Mouse (Mus musculus): Measurements from ENCODE around the gene Cux2. TPM values are rescaled to one million over a fixed set of nuclear protein-coding genes. Genes with fewer than 3 reads are reported as not detected.

Gene Cux2
- polyA plus RNA-seq, 1 experiment from 2014 or later, result 6.4 TPM

DNA sequence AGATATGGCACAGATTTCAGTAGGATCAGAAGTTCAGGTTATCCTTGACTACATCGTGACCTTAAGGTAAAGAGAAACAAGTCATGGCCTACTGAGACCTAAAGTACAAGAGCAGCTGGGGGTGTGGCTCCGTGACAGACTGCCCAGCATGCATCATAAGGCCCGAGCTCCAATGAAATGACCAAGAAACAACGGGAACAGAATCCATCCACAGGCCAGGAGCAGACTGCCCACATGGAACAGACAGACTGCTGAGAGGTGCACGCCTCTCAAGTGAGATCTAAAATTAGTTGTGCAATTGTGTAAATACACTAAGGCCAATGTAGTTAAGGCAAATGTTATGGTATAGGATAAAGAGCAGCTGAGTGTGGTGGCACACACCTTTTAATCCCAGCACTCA is 228.3 kb downstream of the Cux2 start:
- no peak overlapping the region for H3K4me3 ChIP-seq
- peaks cover 19% of the 10 kb centered on the region for H3K4me1 ChIP-seq
- peaks cover 4% of the 10 kb centered on the region for H3K27me3 ChIP-seq (ENCODE audit: low read depth, poor library complexity, severe bottlenecking)
- peaks cover 81% of the 10 kb centered on the region for H3K36me3 ChIP-seq
- H3K27ac ChIP-seq (replicated peaks), result no peak overlapping the region
- 84% methylated on average over 5 of the region's 5 CpGs for WGBS
- DNase-seq (ENCODE audit: low spot score), result no peak
- H3K9me3 ChIP-seq (replicated peaks), result no peaks in the 10 kb centered on the region

- Histone ChIP-seq H3K27ac (replicated peaks) (no peak overlapping the region), H3K4me3 (no peak overlapping the region), H3K9me3 (replicated peaks) (no peaks in the 10 kb centered on the region), H3K36me3 (peaks cover 81% of the 10 kb centered on the region), H3K27me3 (ENCODE audit: low read depth, poor library complexity, severe bottlenecking) (no peaks in the 10 kb centered on the region), H3K4me1 (peaks cover 19% of the 10 kb centered on the region)
- no peak for DNase-seq (ENCODE audit: low spot score)
- WGBS, result 92% methylated on average over 5 of the region's 5 CpGs
Observed at GRCm38 (mm10) chr5:121821116-121821515, 228.8 kb downstream of the Cux2 start.

DNA sequence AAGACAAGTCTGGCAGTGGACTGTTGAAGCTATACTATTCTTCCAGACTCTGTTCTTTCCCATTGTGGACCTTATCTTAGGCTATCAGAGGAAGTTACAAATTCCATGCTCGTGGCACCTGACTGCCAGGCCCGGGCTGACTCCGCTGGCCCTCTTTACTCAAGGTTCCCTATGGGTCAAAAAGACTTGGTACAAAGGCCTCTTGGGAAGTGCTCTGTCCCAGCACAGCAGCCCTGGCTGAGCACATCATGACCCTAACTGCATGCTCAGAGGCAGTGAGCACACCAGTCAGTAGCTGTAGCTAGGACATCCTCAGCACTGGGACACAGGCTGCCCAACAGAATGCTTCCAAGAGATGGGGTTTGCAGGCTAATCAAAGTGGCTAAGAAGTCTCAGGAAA is 229.2 kb downstream of the Cux2 start:
- H3K27ac ChIP-seq (replicated peaks), result no peak overlapping the region
- no peak for DNase-seq (ENCODE audit: low spot score)
- no peak overlapping the region for H3K4me3 ChIP-seq
- no peaks in the 10 kb centered on the region for H3K9me3 ChIP-seq (replicated peaks)
- H3K36me3 ChIP-seq, result peaks cover 83% of the 10 kb centered on the region
- WGBS, result 94% methylated on average over 3 of the region's 3 CpGs
- H3K27me3 ChIP-seq (ENCODE audit: low read depth, poor library complexity, severe bottlenecking), result no peaks in the 10 kb centered on the region
- peaks cover 19% of the 10 kb centered on the region for H3K4me1 ChIP-seq

DNA sequence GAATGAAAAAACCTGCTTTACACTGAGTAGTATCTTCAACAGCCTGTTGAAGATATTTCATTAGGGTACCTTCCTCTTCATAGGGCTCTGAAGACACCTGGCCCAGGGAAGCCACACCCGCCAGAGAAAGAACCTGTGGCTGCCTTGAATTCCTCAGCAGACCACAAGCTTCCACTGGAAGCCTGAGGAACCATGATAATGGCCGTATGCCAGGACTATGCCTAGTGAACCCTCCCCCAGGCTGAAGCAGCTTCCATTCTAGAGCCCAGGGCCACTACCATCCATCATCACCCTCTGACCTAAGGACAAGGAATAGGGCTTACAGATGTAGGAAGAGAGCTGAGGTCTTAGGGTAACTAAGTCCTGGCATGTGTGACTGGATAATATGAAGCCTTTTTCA is 229.7 kb downstream of the Cux2 start:
- DNase-seq (ENCODE audit: low spot score), result no peak
- no peak overlapping the region for H3K4me3 ChIP-seq
- 90% methylated on average over 2 of the region's 2 CpGs for WGBS
- no peaks in the 10 kb centered on the region for H3K27me3 ChIP-seq (ENCODE audit: low read depth, poor library complexity, severe bottlenecking)
- no peak overlapping the region for H3K27ac ChIP-seq (replicated peaks)
- no peaks in the 10 kb centered on the region for H3K9me3 ChIP-seq (replicated peaks)
- peaks cover 84% of the 10 kb centered on the region for H3K36me3 ChIP-seq
- H3K4me1 ChIP-seq, result peaks cover 19% of the 10 kb centered on the region

DNA sequence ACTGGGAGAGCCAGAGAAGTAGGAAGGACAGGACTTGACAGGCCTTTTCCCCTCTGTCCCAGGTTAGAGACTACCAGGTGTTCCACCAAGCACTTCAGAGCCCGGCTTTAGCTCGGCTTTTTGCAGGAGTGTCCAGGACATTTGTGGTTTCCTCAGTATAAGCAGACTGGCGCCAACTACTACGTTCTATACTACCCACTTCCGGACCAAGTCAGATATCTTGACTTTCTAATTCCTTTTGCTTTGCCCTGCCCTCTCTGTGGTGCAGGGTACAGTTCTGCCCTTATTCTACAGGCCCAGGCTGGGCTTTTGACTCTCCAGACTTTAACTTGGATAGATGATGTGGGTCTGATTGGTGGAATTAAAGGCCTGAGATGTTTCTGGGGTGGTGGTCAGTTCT is 230.3 kb downstream of the Cux2 start:
- Histone ChIP-seq H3K27me3 (ENCODE audit: low read depth, poor library complexity, severe bottlenecking) (no peaks in the 10 kb centered on the region), H3K4me3 (no peak overlapping the region), H3K4me1 (peaks cover 17% of the 10 kb centered on the region), H3K36me3 (peaks cover 85% of the 10 kb centered on the region), H3K27ac (replicated peaks) (no peak overlapping the region), H3K9me3 (replicated peaks) (no peaks in the 10 kb centered on the region)
- DNase-seq (ENCODE audit: low spot score), result no peak
- WGBS, result 94% methylated on average over 5 of the region's 5 CpGs

- 93% methylated on average over 4 of the region's 4 CpGs for WGBS
- Histone ChIP-seq H3K4me1 (peaks cover 10% of the 10 kb centered on the region), H3K36me3 (peaks cover 85% of the 10 kb centered on the region), H3K9me3 (replicated peaks) (no peaks in the 10 kb centered on the region), H3K4me3 (no peak overlapping the region), H3K27ac (replicated peaks) (no peak overlapping the region), H3K27me3 (ENCODE audit: low read depth, poor library complexity, severe bottlenecking) (no peaks in the 10 kb centered on the region)
- DNase-seq (ENCODE audit: low spot score), result no peak
Observed at GRCm38 (mm10) chr5:121818862-121819261, 231.0 kb downstream of the Cux2 start.

GRCm38 (mm10) chr5:121818401-121818800 is 231.5 kb downstream of the Cux2 start:
- no peak for DNase-seq (ENCODE audit: low spot score)
- Histone ChIP-seq H3K4me1 (peaks cover 6% of the 10 kb centered on the region), H3K9me3 (replicated peaks) (no peaks in the 10 kb centered on the region), H3K36me3 (peaks cover 85% of the 10 kb centered on the region), H3K27me3 (ENCODE audit: low read depth, poor library complexity, severe bottlenecking) (no peaks in the 10 kb centered on the region), H3K27ac (replicated peaks) (no peak overlapping the region), H3K4me3 (no peak overlapping the region)
- WGBS, result 95% methylated on average over 7 of the region's 7 CpGs

DNA sequence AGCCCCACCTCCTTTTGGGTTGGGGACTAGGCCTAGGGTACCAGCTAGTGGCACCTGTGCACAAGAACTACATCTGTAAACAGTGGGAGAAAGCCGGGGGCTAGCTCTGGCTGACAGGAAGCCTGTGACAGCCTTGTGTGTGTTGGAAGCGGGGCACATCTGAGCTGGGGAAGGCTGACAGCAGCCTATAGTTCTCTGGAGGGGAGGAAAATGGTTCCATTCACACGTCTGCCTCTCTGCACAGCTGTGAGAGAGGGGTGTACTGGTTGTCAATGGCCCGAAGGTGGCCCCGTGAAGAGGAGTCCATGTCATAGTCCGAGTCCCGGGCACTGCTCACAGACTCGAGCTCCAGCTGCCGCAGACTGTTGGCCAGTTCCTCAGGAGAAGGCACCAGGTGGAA is 232.4 kb downstream of the Cux2 start:
- no peaks in the 10 kb centered on the region for H3K27me3 ChIP-seq (ENCODE audit: low read depth, poor library complexity, severe bottlenecking)
- H3K9me3 ChIP-seq (replicated peaks), result no peaks in the 10 kb centered on the region
- WGBS, result 89% methylated on average over 9 of the region's 9 CpGs
- H3K4me1 ChIP-seq, result no peaks in the 10 kb centered on the region
- DNase-seq (ENCODE audit: low spot score), result no peak
- no peak overlapping the region for H3K4me3 ChIP-seq
- no peak overlapping the region for H3K27ac ChIP-seq (replicated peaks)
- peaks cover 85% of the 10 kb centered on the region for H3K36me3 ChIP-seq

DNA sequence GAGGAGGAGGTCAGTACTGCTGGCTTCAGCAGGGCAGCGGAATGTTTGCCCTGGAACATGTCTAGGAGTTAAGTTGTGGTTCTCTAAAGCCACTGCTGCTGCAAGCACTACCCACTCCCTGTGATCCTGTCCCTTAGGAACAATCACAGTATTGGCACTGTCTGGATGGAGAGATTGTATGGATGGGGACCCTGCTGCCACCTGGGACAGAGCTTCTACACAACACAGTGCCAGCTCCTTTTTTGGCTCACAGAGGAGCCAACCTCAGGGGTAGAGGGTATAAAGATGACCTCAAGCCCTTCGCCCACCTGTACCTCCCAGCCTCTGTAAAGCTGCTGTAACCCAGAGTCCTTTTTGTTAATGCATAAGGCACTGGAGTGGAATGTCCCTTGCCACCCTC is 233.3 kb downstream of the Cux2 start:
- 92% methylated on average over 2 of the region's 2 CpGs for WGBS
- DNase-seq (ENCODE audit: low spot score), result no peak
- Histone ChIP-seq H3K4me3 (no peak overlapping the region), H3K9me3 (replicated peaks) (no peaks in the 10 kb centered on the region), H3K27me3 (ENCODE audit: low read depth, poor library complexity, severe bottlenecking) (no peaks in the 10 kb centered on the region), H3K4me1 (no peaks in the 10 kb centered on the region), H3K36me3 (peaks cover 94% of the 10 kb centered on the region), H3K27ac (replicated peaks) (no peak overlapping the region)

GRCm38 (mm10) chr5:121815867-121816380 is 234.0 kb downstream of the Cux2 start:
- Histone ChIP-seq H3K27me3 (ENCODE audit: low read depth, poor library complexity, severe bottlenecking) (no peaks in the 10 kb centered on the region), H3K36me3 (peaks cover 98% of the 10 kb centered on the region), H3K9me3 (replicated peaks) (no peaks in the 10 kb centered on the region), H3K4me1 (no peaks in the 10 kb centered on the region), H3K27ac (replicated peaks) (no peak overlapping the region), H3K4me3 (no peak overlapping the region)
- no peak for DNase-seq (ENCODE audit: low spot score)
- 93% methylated on average over 8 of the region's 8 CpGs for WGBS

DNA sequence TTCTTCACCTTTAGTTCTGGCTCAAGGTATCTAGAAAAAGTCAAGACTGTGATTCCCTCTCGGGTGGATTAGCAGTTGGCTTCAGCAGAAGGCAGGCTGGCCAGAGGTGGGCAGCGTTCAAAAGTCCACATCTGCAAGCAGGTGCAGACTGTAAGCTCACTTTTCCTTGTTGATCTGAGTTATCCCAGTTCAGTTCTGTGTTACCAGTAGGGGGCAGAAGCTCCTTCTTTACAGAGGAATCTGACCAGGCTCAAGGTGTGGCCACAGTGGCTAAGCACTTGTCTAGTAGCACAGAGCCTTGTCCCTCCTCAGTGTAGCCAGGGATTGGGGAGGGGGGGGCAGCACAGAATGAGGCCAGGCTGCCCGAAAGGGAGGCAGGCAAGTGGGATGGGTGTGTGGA is 234.8 kb downstream of the Cux2 start:
- DNase-seq (ENCODE audit: low spot score), result no peak
- H3K27ac ChIP-seq (replicated peaks), result no peak overlapping the region
- H3K4me1 ChIP-seq, result no peaks in the 10 kb centered on the region
- no peak overlapping the region for H3K4me3 ChIP-seq
- no peaks in the 10 kb centered on the region for H3K9me3 ChIP-seq (replicated peaks)
- H3K27me3 ChIP-seq (ENCODE audit: low read depth, poor library complexity, severe bottlenecking), result no peaks in the 10 kb centered on the region
- WGBS, result 77% methylated on average over 3 of the region's 3 CpGs
- peaks cover 98% of the 10 kb centered on the region for H3K36me3 ChIP-seq

GRCm38 (mm10) chr5:121813744-121814143 is 236.2 kb downstream of the Cux2 start:
- Histone ChIP-seq H3K9me3 (replicated peaks) (no peaks in the 10 kb centered on the region), H3K36me3 (peaks cover 98% of the 10 kb centered on the region), H3K27me3 (ENCODE audit: low read depth, poor library complexity, severe bottlenecking) (no peaks in the 10 kb centered on the region), H3K4me3 (no peak overlapping the region), H3K4me1 (no peaks in the 10 kb centered on the region), H3K27ac (replicated peaks) (no peak overlapping the region)
- no peak for DNase-seq (ENCODE audit: low spot score)
- 95% methylated on average over 10 of the region's 10 CpGs for WGBS

DNA sequence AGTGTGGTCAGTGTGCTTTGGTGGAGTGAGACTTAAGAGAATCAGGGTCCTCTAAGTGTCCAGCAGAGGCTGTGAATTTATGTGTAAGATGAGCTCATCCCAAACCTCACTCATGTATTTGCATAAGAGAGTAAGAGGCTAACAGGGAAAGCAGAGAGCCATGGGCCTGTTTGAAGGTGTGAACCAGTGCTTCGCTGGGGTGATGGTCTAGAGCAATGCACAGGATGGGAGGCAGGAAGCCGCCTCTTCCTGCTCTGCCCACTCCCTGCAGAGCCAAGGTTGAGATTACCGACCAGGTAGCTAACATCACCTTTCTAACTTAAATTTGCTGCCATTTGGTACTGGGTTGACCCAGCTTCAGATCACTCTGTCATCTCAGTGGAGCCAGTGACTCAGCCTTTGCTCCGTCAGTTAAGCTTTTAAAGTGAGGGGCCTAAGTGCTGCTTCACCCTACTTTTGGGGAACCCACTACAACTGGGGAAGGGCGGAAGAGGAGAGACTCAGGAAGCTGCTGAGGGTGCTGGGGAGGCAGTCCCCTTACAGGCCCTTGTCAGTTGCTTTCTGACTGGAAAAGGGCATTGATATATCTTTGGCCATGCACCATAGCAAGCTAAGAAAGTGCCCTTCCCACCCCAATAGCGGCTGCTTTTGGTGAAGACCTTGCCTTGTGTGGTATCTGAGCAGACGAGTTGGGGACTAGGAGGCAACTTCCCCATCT is 237.2 kb downstream of the Cux2 start:
- H3K4me3 ChIP-seq, result no peak overlapping the region
- H3K4me1 ChIP-seq, result no peaks in the 10 kb centered on the region
- DNase-seq (ENCODE audit: low spot score), result no peak
- H3K36me3 ChIP-seq, result peaks cover 95% of the 10 kb centered on the region
- H3K9me3 ChIP-seq (replicated peaks), result no peaks in the 10 kb centered on the region
- WGBS, result 89% methylated on average over 7 of the region's 7 CpGs
- H3K27me3 ChIP-seq (ENCODE audit: low read depth, poor library complexity, severe bottlenecking), result no peaks in the 10 kb centered on the region
- no peak overlapping the region for H3K27ac ChIP-seq (replicated peaks)
